Mouse (Mus musculus): ENCODE results near the gene Mamstr.

- TF ChIP-seq POLR2A (IDR thresholded peaks at IDR 0.05; ENCODE audit: borderline replicate concordance, insufficient read depth, low read length) = no peak
- TF ChIP-seq CTCF (IDR thresholded peaks at IDR 0.05; ENCODE audit: borderline replicate concordance, insufficient read depth, low read depth, low read length) = no peak
Measured at GRCm38 (mm10) chr7:45678513-45678912, 38.7 kb downstream of the Mamstr start.
